Mouse (Mus musculus) lung, postnatal 4 days (tissue): ENCODE data around the gene Rbbp6.

Experiments used
- DNase-seq, 2 experiments: peaks; one replicate each; pipeline ENCODE4 v3.0.0; 2021

Gene Rbbp6

GRCm38 (mm10) chr7:122972006-122972689 is 6.7 kb downstream of the Rbbp6 start:
- DNase-seq: no peak

- no peak for DNase-seq
These were observed 14.0 kb downstream of the Rbbp6 start for GRCm38 (mm10) chr7:122979514-122979913.

GRCm38 (mm10) chr7:122998189-122998588 is 32.7 kb downstream of the Rbbp6 start:
- DNase-seq: no peak

- no peak for DNase-seq
These were observed 34.4 kb downstream of the Rbbp6 start for GRCm38 (mm10) chr7:122999871-123000396.

- no peak for DNase-seq
These were observed 35.3 kb downstream of the Rbbp6 start for GRCm38 (mm10) chr7:123000796-123001195.

- peak in 1 of 2 experiments; percentile 34 for DNase-seq
These were observed 36.0 kb downstream of the Rbbp6 start for GRCm38 (mm10) chr7:123001341-123002027.

GRCm38 (mm10) chr7:123002028-123002410 is 36.5 kb downstream of the Rbbp6 start:
- no peak for DNase-seq

GRCm38 (mm10) chr7:123003207-123003606 is 37.7 kb downstream of the Rbbp6 start:
- no peak for DNase-seq

GRCm38 (mm10) chr7:123004442-123004841 is 39.0 kb downstream of the Rbbp6 start:
- no peak for DNase-seq

GRCm38 (mm10) chr7:123006251-123006650 is 40.8 kb downstream of the Rbbp6 start:
- DNase-seq: no peak

GRCm38 (mm10) chr7:123007743-123008142 is 42.3 kb downstream of the Rbbp6 start:
- DNase-seq: no peak

- no peak for DNase-seq
These were observed 48.0 kb downstream of the Rbbp6 start for GRCm38 (mm10) chr7:123013466-123013865.

- DNase-seq: no peak
These were observed 49.2 kb downstream of the Rbbp6 start for GRCm38 (mm10) chr7:123014729-123015128.

- DNase-seq: peak in 1 of 2 experiments; percentile 35
These were observed 52.1 kb downstream of the Rbbp6 start for GRCm38 (mm10) chr7:123017627-123018026.

- no peak for DNase-seq
These were observed 59.6 kb downstream of the Rbbp6 start for GRCm38 (mm10) chr7:123025123-123025522.

GRCm38 (mm10) chr7:123030295-123030694 is 64.8 kb downstream of the Rbbp6 start:
- no peak for DNase-seq

GRCm38 (mm10) chr7:123030709-123031181 is 65.3 kb downstream of the Rbbp6 start:
- peak; percentile 36 to 51 for DNase-seq

- no peak for DNase-seq
These were observed 65.8 kb downstream of the Rbbp6 start for GRCm38 (mm10) chr7:123031211-123031743.

GRCm38 (mm10) chr7:123035314-123035713 is 69.8 kb downstream of the Rbbp6 start:
- DNase-seq: no peak

GRCm38 (mm10) chr7:123039302-123039701 is 73.8 kb downstream of the Rbbp6 start:
- DNase-seq: no peak

- DNase-seq: no peak
These were observed 79.7 kb downstream of the Rbbp6 start for GRCm38 (mm10) chr7:123045146-123045545.

- no peak for DNase-seq
These were observed 81.1 kb downstream of the Rbbp6 start for GRCm38 (mm10) chr7:123046473-123047091.
